Mouse (Mus musculus) telencephalon, adult 2 months (tissue): ENCODE results near the gene Ptbp2.

Experiments used
- DNase-seq: peaks from one replicate; pipeline ENCODE4 v3.0.0-alpha.2; 2011; ENCODE audit warnings: low read depth, low spot score

Ptbp2 gene

DNA sequence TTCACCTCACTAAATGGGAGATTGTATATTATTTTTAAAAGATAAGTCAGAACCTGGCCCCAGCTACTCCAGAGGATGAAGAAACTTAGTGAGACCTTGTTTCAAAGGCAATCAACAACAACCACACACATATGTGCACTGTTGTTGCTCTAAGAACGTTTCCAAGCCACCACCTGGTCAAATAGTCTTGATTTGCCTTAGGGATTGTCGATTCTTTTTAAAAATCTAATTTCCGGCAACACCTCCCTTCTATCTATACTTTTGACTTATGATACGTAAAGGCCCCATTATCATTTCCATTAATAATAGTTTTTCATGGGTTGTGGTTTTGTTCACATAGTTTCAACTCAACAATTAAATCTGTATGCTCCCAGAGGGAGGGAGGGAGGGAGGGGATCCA, at the start of gene Ptbp2:
TSS of gene Ptbp2 (minus strand) at position 101 of the 400 bp plus-strand sequence.
- DNase-seq = no peak

DNA sequence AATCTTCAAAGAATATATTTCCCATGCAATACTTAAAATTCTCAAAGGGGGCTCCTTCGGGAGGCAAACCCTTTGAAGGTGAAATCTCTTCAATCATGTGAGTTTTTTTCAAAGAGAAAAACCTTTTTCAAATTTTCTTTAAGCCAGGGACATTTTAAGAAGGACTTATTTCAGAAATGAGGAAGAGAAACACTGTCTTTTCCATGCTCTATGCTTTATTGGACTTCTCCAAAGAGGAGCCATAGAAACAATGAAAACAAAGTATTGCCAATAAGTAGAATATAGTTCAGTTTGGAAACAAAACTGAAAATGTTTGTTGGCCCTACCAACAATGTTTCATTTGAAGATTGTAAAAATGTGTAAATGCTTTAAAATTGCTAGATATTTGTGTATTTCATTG, 30.4 kb upstream of the Ptbp2 start:
- DNase-seq = no peak

- no peak for DNase-seq
Observed at GRCm38 (mm10) chr3:119806123-119806522, 21.9 kb upstream of the Ptbp2 start.

DNA sequence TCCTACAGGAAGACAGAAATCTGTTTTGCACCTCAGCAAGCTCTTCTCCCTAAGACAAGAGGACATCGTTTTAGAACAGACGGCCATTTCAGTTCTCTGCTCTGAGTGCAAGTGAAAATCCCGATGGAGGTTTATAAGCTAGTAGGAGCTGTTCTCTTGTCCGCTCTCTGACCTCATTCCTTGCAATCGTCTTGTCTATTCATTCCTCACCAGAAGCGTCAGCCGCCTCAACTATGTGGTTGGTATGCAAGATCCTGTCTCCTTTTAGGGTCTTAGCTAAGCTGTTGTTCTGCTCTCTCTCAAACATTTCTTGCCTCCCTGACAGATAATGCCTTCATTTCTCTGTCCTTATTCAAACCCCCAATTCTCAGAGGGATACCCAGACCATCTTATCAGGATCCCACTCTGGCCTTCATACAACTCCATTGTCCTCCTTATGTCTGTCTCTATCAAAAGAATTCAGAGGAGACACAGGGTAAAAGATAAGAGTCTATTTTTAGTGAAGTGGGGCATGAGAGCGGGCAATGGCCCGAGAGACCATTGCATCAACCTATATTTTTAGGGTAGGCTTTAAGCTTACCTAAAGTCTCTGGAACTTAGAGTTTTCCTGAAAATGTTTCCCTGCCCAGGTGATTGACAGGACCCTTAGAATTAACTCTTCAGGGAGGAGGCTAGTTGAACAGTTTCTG, 10.6 kb upstream of the Ptbp2 start:
- no peak for DNase-seq

- DNase-seq = no peak
Observed at GRCm38 (mm10) chr3:119782946-119783701, 1.1 kb downstream of the Ptbp2 start.

- no peak for DNase-seq
Observed at GRCm38 (mm10) chr3:119782022-119782945, 2.0 kb downstream of the Ptbp2 start.

- DNase-seq = no peak
Observed at GRCm38 (mm10) chr3:119780876-119781275, 3.4 kb downstream of the Ptbp2 start.

GRCm38 (mm10) chr3:119779261-119779660, 5.0 kb downstream of the Ptbp2 start:
- no peak for DNase-seq

DNA sequence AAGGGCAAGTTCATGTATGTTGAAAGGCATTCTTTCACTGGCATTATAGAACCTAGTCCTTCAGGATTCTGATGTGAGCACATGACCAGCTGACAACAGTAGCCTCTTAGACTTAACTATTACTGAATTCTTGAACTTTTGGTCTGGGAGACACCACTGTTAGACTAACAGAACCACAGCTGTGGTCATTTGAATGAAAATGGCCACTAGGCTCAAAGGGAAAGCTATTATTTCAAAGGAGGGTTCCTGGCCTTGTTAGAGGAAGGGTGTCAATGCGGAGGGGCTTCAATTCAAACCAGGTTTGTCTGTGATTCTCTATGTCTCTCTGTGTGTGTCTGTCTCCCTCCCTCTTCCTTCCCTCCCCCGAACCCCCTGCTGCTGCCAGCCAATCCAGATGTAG, 5.8 kb downstream of the Ptbp2 start:
- DNase-seq = no peak

- no peak for DNase-seq
Observed at GRCm38 (mm10) chr3:119776129-119776528, 8.1 kb downstream of the Ptbp2 start.

- no peak for DNase-seq
Observed at GRCm38 (mm10) chr3:119772789-119773188, 11.5 kb downstream of the Ptbp2 start.

- DNase-seq = no peak
Observed at GRCm38 (mm10) chr3:119763772-119764171, 20.5 kb downstream of the Ptbp2 start.

GRCm38 (mm10) chr3:119761732-119762131, 22.5 kb downstream of the Ptbp2 start:
- no peak for DNase-seq

GRCm38 (mm10) chr3:119753791-119754190, 30.5 kb downstream of the Ptbp2 start:
- DNase-seq = no peak

DNA sequence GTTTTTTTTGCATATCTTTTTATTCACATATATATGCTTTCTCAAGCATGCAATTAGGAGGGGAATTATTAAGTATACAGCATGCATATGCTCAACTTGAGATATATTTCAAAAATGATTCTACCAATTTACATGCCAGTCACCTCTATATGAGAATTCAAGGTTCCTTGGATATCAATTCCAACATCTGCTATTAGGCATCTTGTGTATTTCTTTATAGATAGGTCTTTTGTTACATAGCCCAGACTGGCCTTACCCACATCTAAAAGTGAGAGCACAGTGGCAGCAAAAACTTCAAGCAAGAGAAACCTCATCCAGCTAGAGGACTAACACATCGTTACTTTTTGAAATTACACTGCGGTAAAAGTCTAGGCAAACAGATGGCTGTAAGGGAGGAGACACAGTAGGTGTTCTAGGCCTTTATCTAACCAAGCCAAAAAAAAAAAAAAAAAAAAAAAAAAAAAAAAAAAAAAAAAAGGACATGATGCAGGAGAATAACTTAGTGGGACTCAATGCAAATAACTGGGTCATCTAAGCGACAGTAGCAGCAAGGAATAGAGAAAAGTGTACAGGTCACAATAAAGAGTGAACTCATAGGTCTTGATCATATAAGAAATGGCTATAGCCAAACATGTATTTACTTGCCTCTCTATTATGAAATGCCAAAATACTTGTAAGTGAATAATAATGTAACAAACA, 34.6 kb downstream of the Ptbp2 start:
- DNase-seq = no peak

GRCm38 (mm10) chr3:119749140-119749539, 35.1 kb downstream of the Ptbp2 start:
- no peak for DNase-seq

DNA sequence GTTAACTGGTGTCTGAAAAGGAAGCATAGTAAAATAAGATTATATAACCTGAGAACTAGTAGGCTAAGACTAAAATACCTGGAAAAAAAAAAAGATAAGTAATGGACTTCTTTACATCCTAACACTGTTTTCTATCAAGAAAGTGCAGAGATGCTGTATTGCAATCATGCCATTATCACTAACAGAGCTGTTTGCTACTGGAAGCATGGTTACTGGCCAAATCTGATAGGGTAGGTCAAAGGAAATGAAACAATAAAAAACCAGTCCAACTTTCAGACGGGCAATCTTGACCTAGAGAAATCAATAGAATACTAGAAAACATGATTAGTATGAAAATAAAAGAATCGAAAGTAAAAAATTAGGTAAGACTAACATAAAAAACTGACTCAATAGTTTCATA, 37.6 kb downstream of the Ptbp2 start:
- DNase-seq = no peak

GRCm38 (mm10) chr3:119745801-119746200, 38.5 kb downstream of the Ptbp2 start:
- DNase-seq = no peak

DNA sequence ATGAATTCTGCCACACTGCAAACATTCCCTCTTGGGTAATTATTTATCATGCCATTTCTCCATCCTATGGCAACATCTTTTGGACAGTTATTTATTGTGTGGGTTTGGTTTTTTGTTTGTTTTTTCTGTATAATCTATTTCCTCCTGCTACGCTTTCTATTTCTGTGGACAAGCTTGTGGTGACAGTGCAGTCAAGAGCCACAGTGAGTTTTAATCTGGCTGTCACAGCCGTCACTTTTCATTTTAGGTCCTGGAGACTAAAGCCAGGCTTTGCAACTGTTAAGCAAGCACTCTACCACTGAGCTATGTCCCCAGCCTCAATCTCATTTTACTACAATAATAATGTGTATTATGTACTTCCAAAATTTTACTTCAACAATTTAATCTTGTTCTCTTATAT, 54.4 kb downstream of the Ptbp2 start:
- no peak for DNase-seq

GRCm38 (mm10) chr3:119712066-119712465, 72.2 kb downstream of the Ptbp2 start:
- DNase-seq = no peak

DNA sequence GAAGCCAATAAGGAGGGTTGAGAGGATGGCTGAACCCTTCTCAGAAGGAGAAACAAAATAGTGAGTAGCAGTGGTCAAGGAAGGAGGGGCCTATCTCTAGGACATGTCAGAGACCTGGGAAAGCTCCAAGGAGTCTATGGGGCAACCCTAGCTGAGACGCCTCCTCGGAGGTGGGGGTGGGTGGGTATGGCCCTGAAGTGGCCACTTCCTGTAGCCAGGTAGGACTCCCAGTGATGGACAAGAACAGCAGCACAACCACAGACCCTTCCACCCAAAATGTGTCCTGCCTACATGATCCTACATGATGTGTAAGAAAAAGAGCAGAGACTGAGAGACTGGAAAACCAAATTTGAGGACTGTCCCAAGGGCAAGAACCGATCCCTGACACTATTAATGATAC, 72.8 kb downstream of the Ptbp2 start:
- DNase-seq = no peak

- no peak for DNase-seq
Observed at GRCm38 (mm10) chr3:119701467-119701866, 82.8 kb downstream of the Ptbp2 start.
